Mouse (Mus musculus): ENCODE measurements at regions not wholly inside any gene's neighbourhood (a gene's known extent, or its start where the extent isn't known, plus 50 kb on each side); places are given as distances from the start of the nearest gene placed in this dataset.

- no peak for ATAC-seq
Measured at GRCm38 (mm10) chr4:150769043-150769442, 84.7 kb upstream of the Errfi1 start.

GRCm38 (mm10) chr4:150758467-150759237, 95.1 kb upstream of the Errfi1 start:
- ATAC-seq: no peak

GRCm38 (mm10) chr4:150757815-150758426, 95.8 kb upstream of the Errfi1 start:
- ATAC-seq: no peak

GRCm38 (mm10) chr4:150757291-150757741, 96.4 kb upstream of the Errfi1 start:
- no peak for ATAC-seq

GRCm38 (mm10) chr4:150755446-150755845, 98.3 kb upstream of the Errfi1 start:
- ATAC-seq: no peak

GRCm38 (mm10) chr4:150752151-150752550, 100.2 kb upstream of the Slc45a1 start:
- ATAC-seq: no peak

GRCm38 (mm10) chr4:150750445-150751213, 98.7 kb upstream of the Slc45a1 start:
- no peak for ATAC-seq

- ATAC-seq: no peak
Measured at GRCm38 (mm10) chr4:150749066-150749465, 97.1 kb upstream of the Slc45a1 start.

- ATAC-seq: no peak
Measured at GRCm38 (mm10) chr4:150748099-150749000, 96.4 kb upstream of the Slc45a1 start.

- peak; percentile 53 for ATAC-seq
Measured at GRCm38 (mm10) chr4:150746430-150746923, 94.5 kb upstream of the Slc45a1 start.

- ATAC-seq: peak; percentile 95
Measured at GRCm38 (mm10) chr4:150745529-150746429, 93.8 kb upstream of the Slc45a1 start.

- no peak for ATAC-seq
Measured at GRCm38 (mm10) chr4:150743508-150743907, 91.5 kb upstream of the Slc45a1 start.

- no peak for ATAC-seq
Measured at GRCm38 (mm10) chr4:150743103-150743502, 91.1 kb upstream of the Slc45a1 start.

- no peak for ATAC-seq
Measured at GRCm38 (mm10) chr4:150741810-150742209, 89.8 kb upstream of the Slc45a1 start.

- no peak for ATAC-seq
Measured at GRCm38 (mm10) chr4:150740167-150740566, 88.2 kb upstream of the Slc45a1 start.

GRCm38 (mm10) chr4:150738736-150739135, 86.8 kb upstream of the Slc45a1 start:
- no peak for ATAC-seq

- ATAC-seq: no peak
Measured at GRCm38 (mm10) chr4:150730061-150730812, 78.3 kb upstream of the Slc45a1 start.

GRCm38 (mm10) chr4:150726539-150726938, 74.6 kb upstream of the Slc45a1 start:
- ATAC-seq: no peak

GRCm38 (mm10) chr4:150726136-150726480, 74.1 kb upstream of the Slc45a1 start:
- ATAC-seq: no peak

- no peak for ATAC-seq
Measured at GRCm38 (mm10) chr4:150725443-150726135, 73.6 kb upstream of the Slc45a1 start.

Measured in CD4-positive, CD25-positive, alpha-beta regulatory T cell, adult 4 months (primary cell).